Mouse (Mus musculus) neural tube, embryonic 14.5 days (tissue): Measurements from ENCODE around the gene Rftn1. TPM values are rescaled to one million over a fixed set of nuclear protein-coding genes. Genes with fewer than 3 reads are reported as not detected.
A peak's percentile ranks its signal among the peaks of the same experiment; 100 is the strongest.

Experiments
- ATAC-seq: fragments of 200-750 bp; cut with Nextera tagmentation; 2 replicates; pipeline ENCODE4 v1.8.0; 2017; ENCODE audit warnings: low read depth, mild to moderate bottlenecking, moderate TSS enrichment, moderate library complexity
- H3K27ac ChIP-seq: fragments of 300-500 bp; sonication (generic); 2 replicates; pipeline ENCODE4 v1.5.1; 2014; ENCODE audit warnings: low read depth, mild to moderate bottlenecking, control low read depth, low read length, moderate library complexity, mixed read lengths
- H3K27me3 ChIP-seq: fragments of 300-500 bp; sonication (generic); 2 replicates; pipeline ENCODE4 v1.6.1; 2014; ENCODE audit warnings: low read length; ENCODE audit not compliant: control insufficient read depth, insufficient read depth
- H3K36me3 ChIP-seq: fragments of 300-500 bp; sonication (generic); 2 replicates; pipeline ENCODE4 v1.6.1; 2014; ENCODE audit warnings: low read length, mixed read lengths; ENCODE audit not compliant: control insufficient read depth, insufficient read depth
- H3K4me1 ChIP-seq: fragments of 300-500 bp; sonication (generic); 2 replicates; pipeline ENCODE4 v1.6.1; 2014; ENCODE audit warnings: low read length; ENCODE audit not compliant: control insufficient read depth, insufficient read depth
- H3K4me2 ChIP-seq: fragments of 300-500 bp; sonication (generic); 2 replicates; pipeline ENCODE4 v1.6.1; 2014; ENCODE audit warnings: mild to moderate bottlenecking, low read depth, low read length, control low read depth
- H3K4me3 ChIP-seq: fragments of 300-500 bp; sonication (generic); 2 replicates; pipeline ENCODE4 v1.5.1; 2014; ENCODE audit warnings: low read depth, low read length, control low read depth, mixed read lengths
- H3K9ac ChIP-seq: fragments of 300-500 bp; sonication (generic); replicated peaks from 2 replicates; pipeline ENCODE4 v1.6.1; 2014; ENCODE audit warnings: low read depth, mild to moderate bottlenecking, control low read depth, low read length, mixed read lengths
- H3K9me3 ChIP-seq: fragments of 300-500 bp; sonication (generic); 2 replicates; pipeline ENCODE4 v1.6.1; 2016; ENCODE audit warnings: low read length; ENCODE audit not compliant: control insufficient read depth
- WGBS: fragments of 180-500 bp; shearing (Covaris S2); extraction: QIAGEN DNeasy Blood & Tissue Kit; methylation state at CpG from one replicate; pipeline ENCODE4 v1.1.7; 2014; 5-methylcytosine and 5-hydroxymethylcytosine counted together
- polyA plus RNA-seq: library from polyadenylated mRNA; unstranded; fragments of >200 nt; fragmentation: Nextera tagmentation; extraction: Ambion mirVana; gene quantifications from 2 replicates; pipeline ENCODE4 v1.2.1, GENCODE M21; 2014

Gene Rftn1
- polyA plus RNA-seq, 1 experiment from 2014 or later: 20.4 TPM

DNA sequence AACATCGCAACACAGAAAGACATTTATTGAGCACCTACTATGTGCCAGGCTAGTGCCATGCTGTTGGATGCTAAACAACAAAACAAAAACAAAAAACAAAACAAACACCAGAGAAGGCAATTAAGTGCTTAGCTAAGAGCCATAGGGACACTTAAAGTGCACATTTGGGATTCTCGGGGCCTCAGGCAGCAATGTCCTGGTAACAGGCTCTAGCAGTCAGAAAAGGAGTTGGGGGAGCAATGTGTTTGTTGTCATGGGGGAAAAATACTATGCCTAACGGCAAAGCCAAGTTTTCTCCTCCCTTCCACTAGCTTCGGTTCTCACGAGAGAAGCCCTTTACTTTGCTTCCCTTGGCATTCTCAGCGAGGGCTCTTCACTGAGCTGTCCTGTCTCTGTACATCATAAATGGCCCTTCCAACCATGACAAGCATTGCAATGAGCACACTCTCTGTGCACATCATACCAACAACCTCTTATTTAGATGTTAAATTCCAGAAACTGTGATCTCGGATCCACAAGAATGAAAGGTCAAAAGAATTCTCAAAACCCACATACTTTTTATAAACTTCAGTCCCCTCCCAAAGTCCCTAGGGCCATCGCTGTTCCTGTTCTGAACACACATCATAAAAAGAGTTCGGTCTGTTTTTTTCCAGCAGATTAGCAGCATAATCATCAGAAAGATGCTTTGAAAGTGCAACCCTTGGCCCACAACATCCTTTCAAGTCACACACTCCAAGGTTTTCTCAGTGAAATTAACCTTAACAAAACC lies 63.2 kb downstream of the Rftn1 start:
- Histone ChIP-seq H3K4me2 (no peak overlapping the region), H3K27ac (no peak overlapping the region), H3K4me3 (no peak overlapping the region), H3K36me3 (no peaks in the 10 kb centered on the region), H3K9ac (no peak overlapping the region), H3K4me1 (peaks cover 2% of the 10 kb centered on the region; the same call in 1 of the 2 replicates), H3K9me3 (no peaks in the 10 kb centered on the region), H3K27me3 (no peaks in the 10 kb centered on the region)
- peak; percentile 42; the same call in 1 of the 2 replicates for ATAC-seq
- 62% methylated on average over 9 of the region's 9 CpGs for WGBS

DNA sequence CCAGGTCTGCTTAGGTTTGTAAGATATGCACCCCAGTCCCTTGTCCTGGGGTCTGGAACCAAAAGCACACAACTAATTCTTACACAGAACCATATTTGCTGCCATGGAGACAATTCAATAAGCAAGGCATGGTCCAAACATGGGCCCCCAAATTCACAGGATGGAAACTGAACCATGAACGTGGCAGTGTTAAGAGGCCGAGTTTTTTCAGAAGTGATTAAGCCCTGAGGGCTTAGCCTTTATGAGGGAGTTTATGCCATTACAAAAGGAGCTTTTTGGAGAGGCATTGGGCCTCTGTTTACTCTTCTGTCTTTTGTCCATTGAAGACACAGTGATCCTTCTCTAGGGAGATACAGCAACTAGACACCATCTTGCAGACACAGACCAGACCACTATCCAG lies 63.9 kb downstream of the Rftn1 start:
- H3K4me3 ChIP-seq: no peak overlapping the region
- no peaks in the 10 kb centered on the region for H3K9me3 ChIP-seq
- no peak for ATAC-seq
- no peaks in the 10 kb centered on the region for H3K27me3 ChIP-seq
- H3K9ac ChIP-seq: no peak overlapping the region
- H3K36me3 ChIP-seq: no peaks in the 10 kb centered on the region
- WGBS: 16% methylated on average over 2 of the region's 2 CpGs
- H3K4me1 ChIP-seq: peaks cover 2% of the 10 kb centered on the region; the same call in 1 of the 2 replicates
- H3K4me2 ChIP-seq: no peak overlapping the region
- no peak overlapping the region for H3K27ac ChIP-seq

- no peak overlapping the region for H3K4me2 ChIP-seq
- no peaks in the 10 kb centered on the region for H3K36me3 ChIP-seq
- H3K27ac ChIP-seq: no peak overlapping the region
- no peaks in the 10 kb centered on the region for H3K9me3 ChIP-seq
- ATAC-seq: no peak
- no peaks in the 10 kb centered on the region for H3K27me3 ChIP-seq
- no peak overlapping the region for H3K9ac ChIP-seq
- 80% methylated on average over 5 of the region's 5 CpGs for WGBS
- no peak overlapping the region for H3K4me3 ChIP-seq
- peaks cover 2% of the 10 kb centered on the region; the same call in 1 of the 2 replicates for H3K4me1 ChIP-seq
Observed at GRCm38 (mm10) chr17:50125900-50126299, 64.6 kb downstream of the Rftn1 start.

DNA sequence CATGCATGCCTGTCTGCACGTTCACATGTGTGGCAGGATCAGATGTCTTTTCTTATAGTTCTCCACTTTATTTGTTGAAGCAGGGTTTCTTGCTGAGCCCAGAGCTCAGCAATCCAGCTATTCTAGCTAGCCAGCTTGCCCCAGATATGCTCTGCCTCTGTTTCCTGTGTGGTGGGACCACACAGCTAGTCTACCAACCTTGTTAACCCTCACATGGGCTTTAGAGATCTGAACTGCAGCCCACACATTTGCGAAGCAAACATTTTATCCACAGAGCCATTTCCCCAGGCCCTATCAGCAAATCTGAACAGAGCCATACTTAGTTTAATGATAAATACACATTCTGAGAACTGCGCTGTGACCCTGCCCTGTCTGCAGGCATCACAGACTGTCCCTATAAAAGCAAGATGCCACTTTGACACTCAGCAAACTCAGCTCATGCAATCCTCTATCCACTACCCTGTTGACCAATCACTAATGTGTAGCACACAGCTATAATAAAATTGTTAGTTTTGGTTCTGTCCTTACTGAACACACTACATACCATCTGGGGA lies 65.2 kb downstream of the Rftn1 start:
- 89% methylated on average over 3 of the region's 3 CpGs for WGBS
- Histone ChIP-seq H3K36me3 (no peaks in the 10 kb centered on the region), H3K27ac (no peak overlapping the region; the same call in 1 of the 2 replicates), H3K9me3 (no peaks in the 10 kb centered on the region), H3K4me1 (peaks cover 2% of the 10 kb centered on the region; the same call in 1 of the 2 replicates), H3K4me3 (no peak overlapping the region), H3K9ac (no peak overlapping the region), H3K4me2 (no peak overlapping the region), H3K27me3 (no peaks in the 10 kb centered on the region)
- no peak for ATAC-seq

DNA sequence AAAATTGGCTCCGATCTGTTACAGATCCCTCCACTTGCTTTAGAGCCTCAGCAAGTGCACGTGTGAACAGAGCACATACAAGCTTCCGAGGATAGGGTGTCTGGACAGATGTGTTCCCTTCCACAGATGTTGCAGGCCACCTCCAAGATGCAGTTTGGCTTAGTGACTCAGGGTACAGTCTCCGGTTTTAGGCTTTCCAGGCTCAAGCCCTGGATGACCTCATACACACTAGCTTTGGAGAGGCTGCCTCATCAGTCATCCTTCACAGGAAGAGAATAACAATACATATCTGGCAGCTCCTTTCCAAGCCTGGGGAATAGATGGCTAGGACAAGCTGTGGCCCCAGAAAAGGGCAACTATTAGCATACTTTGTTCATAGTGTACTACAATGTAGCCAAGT lies 65.8 kb downstream of the Rftn1 start:
- Histone ChIP-seq H3K4me2 (no peak overlapping the region), H3K4me1 (peaks cover 2% of the 10 kb centered on the region; the same call in 1 of the 2 replicates), H3K9me3 (no peaks in the 10 kb centered on the region), H3K27me3 (no peaks in the 10 kb centered on the region), H3K9ac (no peak overlapping the region), H3K36me3 (no peaks in the 10 kb centered on the region), H3K27ac (no peak overlapping the region), H3K4me3 (no peak overlapping the region)
- ATAC-seq: no peak
- 89% methylated on average over 4 of the region's 4 CpGs for WGBS

- ATAC-seq: no peak
- no peak overlapping the region for H3K4me3 ChIP-seq
- no peaks in the 10 kb centered on the region for H3K36me3 ChIP-seq
- no peak overlapping the region for H3K9ac ChIP-seq
- H3K27me3 ChIP-seq: no peaks in the 10 kb centered on the region
- 0 out of 2 replicates have a peak, but pooled peaks cover 2% of the 10 kb centered on the region for H3K4me1 ChIP-seq
- no peaks in the 10 kb centered on the region for H3K9me3 ChIP-seq
- no peak overlapping the region for H3K27ac ChIP-seq
- no peak overlapping the region for H3K4me2 ChIP-seq
- WGBS: 84% methylated on average over 8 of the region's 8 CpGs
Observed at GRCm38 (mm10) chr17:50122555-50122954, 67.9 kb downstream of the Rftn1 start.

GRCm38 (mm10) chr17:50120098-50120497 lies 70.4 kb downstream of the Rftn1 start:
- 93% methylated on average over 4 of the region's 4 CpGs for WGBS
- Histone ChIP-seq H3K4me2 (no peak overlapping the region), H3K9me3 (no peaks in the 10 kb centered on the region), H3K4me1 (no peaks in the 10 kb centered on the region), H3K27me3 (no peaks in the 10 kb centered on the region), H3K27ac (no peak overlapping the region), H3K4me3 (no peak overlapping the region), H3K9ac (no peak overlapping the region), H3K36me3 (no peaks in the 10 kb centered on the region)
- no peak for ATAC-seq

DNA sequence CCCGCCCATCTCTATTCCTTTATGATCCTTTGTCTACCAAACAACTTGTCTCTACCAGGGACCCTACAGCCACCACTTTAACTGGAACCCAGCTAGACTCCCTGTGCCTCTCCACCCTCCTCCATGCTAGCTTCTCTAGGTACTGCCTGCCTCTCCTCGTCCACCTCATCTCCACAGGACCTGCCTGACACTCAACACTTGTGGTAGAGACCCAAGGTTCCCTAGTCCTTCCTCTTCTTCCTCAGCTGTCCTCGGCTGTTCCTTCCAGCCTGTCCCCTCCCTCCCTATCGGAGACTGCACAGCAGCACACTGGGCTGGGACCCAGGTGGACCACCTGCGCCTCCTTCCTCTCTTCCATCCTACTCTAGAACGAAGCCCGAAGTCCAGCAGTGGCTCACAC lies 73.0 kb downstream of the Rftn1 start:
- no peaks in the 10 kb centered on the region for H3K4me1 ChIP-seq
- H3K27me3 ChIP-seq: no peaks in the 10 kb centered on the region
- no peaks in the 10 kb centered on the region for H3K9me3 ChIP-seq
- ATAC-seq: no peak
- H3K9ac ChIP-seq: no peak overlapping the region
- 94% methylated on average over 7 of the region's 7 CpGs for WGBS
- H3K4me2 ChIP-seq: no peak overlapping the region
- no peaks in the 10 kb centered on the region for H3K36me3 ChIP-seq
- H3K4me3 ChIP-seq: no peak overlapping the region
- H3K27ac ChIP-seq: no peak overlapping the region

- Histone ChIP-seq H3K27ac (no peak overlapping the region), H3K9me3 (no peaks in the 10 kb centered on the region), H3K27me3 (no peaks in the 10 kb centered on the region), H3K9ac (no peak overlapping the region), H3K36me3 (no peaks in the 10 kb centered on the region), H3K4me1 (no peaks in the 10 kb centered on the region), H3K4me2 (no peak overlapping the region), H3K4me3 (no peak overlapping the region)
- 89% methylated on average over 3 of the region's 3 CpGs for WGBS
- ATAC-seq: no peak
Observed at GRCm38 (mm10) chr17:50116980-50117379, 73.5 kb downstream of the Rftn1 start.
